Mouse (Mus musculus) NIH3T3 (cell line): ENCODE measurements around the gene Fbxl15.
A peak's percentile ranks its signal among the peaks of the same experiment; 100 is the strongest.

ENCODE experiments used
- DNase-seq: peaks from one replicate; pipeline ENCODE4 v3.0.0-alpha.2; 2012; ENCODE audit warnings: low read depth

Fbxl15 gene

DNA sequence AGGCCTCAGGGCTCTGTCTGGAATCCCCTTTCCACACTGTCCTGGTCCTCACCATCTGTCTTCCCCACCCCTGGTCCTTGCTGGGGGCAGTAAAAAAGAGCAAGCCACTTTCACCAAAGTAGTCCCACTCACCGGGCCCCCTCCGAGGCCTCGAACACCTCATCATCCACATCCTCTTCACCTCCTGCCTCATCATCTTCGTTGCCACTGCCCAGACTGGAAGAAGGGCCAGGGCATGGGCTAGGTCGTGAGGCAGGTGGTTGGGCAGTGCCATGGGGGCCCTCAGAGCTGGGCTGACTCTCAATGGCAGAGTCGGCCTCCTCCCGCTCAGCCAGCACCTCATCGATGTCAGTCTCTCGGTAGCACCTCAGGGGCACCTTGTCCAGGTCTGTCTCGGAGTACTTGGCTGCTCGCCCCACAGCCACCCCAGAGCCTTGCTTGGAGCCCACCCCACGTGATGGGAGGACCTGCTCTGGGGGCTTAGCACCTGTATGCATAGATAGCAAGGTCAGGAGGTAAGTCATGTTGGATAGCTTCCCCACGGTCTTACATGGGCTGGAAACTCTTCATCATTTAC, 4.9 kb upstream of the Fbxl15 start:
- DNase-seq = no peak

DNA sequence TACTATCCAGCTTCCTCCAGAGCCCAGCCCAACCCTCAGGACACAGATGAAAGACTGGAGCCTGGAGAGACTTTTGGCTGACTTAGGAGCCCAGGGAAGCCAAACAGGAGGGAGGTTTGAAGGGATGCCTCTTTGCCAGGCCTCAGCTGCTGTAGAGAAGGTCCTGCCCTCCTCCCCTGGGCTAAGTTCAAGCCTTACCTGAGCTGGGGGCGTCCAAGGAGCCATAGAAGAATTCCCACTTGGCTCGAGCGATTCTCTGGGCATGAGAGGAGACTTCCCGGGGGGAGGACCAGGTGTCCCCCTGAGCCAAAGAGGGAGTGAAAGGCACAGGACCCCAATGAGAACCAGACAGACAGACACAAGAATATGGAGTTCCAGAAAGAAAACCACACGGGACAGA, 4.3 kb upstream of the Fbxl15 start:
- no peak for DNase-seq

DNA sequence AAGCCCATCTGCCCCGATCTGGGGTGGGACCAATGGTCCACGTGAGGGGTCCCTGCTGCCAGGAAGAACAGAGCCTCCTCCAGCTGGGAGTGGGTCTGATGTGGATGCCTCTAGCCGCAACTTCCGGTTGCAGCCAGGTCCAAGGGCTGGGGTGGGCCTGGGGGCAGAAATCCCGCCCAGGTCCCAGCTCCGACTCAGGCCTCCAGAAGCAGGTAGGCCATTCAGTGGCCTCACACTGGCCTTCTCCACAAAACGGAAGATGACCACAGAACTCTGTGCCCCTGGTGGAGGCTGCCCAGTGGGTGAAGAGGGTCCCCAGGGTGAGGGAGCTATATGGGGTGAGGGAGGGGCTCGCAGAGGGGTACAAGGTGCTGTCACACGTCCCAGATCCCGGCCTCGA, 3.6 kb upstream of the Fbxl15 start:
- DNase-seq = no peak

DNA sequence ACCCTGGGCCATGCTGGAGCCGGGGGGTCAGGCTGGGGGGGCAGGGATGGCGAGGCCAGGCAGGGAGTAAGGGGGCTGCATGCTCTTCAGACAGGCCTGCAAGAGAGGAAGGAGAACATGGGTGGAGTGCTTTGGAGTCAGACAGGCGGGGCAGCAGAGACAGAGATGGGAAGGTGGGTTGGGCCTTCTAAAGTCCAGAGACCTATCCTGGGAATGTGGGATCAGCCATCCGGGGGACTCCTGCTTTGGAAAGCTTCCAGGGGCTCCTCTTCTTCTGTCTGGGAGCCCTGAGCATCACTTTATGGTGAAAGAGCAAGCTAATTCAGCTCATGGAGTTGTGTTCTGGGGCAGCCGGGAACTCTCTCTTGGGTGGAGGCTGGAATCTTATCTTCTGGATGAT, 3.1 kb upstream of the Fbxl15 start:
- no peak for DNase-seq

DNA sequence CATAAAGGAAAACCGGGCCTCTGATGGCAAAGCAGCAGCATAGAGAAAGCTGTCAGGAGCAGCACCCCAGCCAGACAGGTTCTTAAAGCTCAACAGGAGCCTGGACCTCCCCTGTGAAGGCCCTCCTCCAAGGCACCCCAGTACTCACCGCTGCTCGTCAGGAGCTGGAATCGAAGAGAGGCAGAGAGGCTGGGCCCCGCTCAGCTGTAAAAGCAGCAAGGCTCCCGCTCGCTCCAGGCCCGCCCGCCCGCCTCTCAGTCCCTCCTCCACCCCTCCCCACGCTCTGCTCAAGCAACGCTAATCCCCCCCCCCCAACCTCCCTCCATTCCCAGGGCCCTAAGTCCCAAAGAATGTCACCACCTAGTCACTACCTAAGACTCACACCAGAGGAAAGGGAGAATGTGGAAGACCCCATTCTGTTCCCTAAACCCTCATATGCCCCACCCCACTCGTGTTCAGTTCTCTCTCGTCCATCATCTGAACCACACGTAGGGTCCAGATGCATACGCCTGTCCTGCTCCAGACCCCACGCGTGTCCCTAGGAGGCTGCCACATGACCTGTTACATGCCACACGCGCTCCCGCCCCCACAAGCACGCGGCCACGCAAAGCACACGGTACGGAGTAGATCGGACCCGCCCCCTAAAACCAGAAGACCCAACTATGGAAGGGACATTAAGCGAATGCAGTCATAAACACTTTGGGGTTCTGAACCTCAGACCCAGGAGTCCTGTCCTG, 1.8 kb upstream of the Fbxl15 start:
- no peak for DNase-seq

DNA sequence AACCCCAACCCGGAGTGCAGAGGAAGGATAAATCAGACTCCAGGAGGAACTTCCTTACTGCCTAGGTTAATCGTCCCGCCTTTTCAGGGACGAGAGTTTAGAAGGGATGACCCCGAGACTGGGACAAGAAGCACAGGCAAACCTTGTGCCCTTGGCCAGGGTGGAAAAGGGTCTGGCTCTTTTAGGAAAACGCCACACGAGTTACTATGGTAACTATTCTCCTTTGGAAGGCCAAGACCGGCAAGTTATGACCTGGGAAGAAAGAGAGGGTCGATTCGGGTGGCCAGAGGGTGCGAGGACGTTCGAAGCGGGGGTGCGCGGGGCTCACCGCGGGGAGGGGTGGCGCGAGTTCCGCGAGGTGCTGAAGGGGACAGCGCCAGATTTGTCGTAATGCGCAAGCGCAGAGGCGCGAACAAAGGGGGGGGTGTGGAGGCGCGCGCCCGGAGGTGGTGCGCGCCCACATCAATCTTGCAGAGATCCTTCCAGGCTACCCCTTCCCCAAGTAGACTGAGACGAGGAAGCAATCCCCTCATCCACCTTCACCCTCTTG, 1.2 kb upstream of the Fbxl15 start, which contains the start of gene Psd:
TSS of gene Psd (minus strand) at position 401 of the 550 bp plus-strand sequence.
- no peak for DNase-seq

DNA sequence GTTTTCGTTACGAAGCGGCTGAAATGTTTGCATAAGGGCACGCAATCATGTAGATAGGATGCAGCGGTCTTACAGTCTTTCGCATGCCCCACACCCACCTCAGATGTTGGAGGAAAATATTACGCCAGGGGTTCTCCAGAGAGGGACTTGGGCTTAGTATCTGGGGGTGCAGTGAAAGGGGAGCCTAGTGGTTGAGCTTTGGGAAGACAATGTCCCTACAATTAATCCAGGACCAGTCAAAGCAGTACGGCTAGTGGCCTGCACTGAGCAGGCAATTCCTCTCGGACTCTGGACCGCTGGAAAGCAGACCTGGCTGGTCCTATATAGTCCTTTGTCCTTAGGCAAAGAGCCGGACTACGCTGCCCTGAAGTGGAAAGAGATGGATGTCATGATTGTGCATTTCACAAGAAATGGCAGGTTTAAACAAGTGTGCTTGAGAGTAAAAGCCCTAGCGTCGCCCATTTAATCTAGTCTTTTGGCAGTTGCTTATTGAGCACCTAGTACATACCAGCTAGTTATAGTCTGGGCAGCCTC, 386 bp upstream of the Fbxl15 start:
- no peak for DNase-seq

DNA sequence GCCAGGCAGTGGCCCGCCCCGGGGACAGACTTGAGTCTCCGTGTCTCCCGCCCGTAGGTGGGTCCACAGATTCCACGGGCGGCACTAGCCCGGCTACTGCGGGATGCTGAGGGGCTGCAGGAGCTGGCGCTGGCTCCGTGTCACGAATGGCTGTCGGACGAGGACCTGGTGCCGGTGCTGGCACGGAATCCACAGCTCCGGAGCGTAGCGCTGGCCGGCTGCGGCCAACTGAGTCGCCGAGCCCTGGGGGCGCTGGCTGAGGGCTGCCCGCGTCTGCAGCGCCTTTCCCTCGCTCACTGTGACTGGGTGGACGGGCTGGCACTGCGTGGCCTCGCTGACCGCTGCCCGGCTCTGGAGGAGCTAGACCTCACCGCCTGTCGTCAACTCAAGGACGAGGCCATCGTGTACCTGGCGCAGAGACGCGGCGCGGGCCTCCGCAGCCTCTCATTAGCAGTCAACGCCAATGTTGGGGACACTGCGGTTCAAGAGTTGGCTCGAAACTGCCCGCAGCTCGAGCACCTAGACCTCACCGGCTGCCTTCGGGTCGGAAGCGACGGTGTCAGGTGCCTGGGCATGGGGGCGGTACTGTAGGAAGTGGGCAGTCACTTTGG, 1.2 kb downstream of the Fbxl15 start:
- DNase-seq = peak; percentile 49

DNA sequence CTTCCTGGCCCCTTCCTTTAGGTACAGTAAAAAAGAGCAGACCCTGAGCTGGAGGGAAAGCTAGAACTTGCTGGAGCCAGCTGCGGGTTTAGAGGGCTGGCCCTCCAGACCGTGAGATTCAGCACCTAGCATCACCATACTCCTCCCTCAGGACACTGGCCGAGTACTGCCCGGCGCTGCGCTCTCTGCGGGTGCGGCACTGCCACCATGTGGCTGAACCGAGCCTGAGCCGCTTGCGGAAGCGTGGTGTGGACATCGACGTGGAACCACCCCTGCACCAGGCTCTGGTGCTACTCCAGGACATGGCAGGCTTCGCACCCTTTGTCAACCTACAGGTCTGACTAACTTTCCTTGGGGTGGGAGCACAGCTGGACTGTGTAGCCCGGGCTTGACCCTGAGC, 2.0 kb downstream of the Fbxl15 start:
- DNase-seq = peak; percentile 96

DNA sequence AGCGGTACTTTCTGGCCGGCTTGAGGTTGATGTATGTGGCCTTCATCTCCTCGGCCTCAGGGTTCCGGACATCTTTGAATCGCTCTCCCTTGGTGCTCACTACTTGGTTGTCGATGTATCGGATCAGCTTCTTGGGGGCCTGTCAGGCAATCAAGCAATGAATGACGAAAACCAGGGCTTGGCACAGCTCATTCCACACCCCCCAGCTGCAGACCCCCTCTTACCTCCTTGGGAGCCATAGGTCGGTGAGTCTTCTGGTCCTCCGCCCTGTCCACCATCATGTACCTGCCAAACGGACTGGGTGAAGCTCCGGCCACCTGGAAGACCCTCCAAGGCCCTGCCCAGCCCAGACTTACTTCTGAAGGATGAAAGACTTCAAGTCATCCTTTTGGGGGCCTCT, 2.7 kb downstream of the Fbxl15 start:
- no peak for DNase-seq

DNA sequence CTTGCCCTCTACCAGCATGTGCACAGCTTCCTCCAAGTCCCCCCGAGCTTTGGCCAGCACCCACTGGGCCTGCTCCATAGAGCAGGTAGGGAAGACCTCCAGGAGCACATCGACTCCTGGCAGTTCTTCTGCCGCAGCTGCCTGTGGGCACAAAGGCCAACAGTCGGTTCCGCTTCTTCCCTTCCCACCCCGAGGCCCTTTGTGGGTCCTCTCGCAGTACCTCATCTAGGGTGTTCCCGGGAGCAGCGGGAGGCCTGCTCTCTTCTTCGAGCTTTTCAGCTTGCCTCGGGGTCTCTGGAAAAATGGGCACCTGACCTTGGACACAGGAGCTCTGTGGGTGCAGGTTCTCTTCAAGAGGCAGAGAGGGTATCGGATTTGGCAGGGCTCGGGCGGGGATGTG, 3.3 kb downstream of the Fbxl15 start:
- DNase-seq = no peak

DNA sequence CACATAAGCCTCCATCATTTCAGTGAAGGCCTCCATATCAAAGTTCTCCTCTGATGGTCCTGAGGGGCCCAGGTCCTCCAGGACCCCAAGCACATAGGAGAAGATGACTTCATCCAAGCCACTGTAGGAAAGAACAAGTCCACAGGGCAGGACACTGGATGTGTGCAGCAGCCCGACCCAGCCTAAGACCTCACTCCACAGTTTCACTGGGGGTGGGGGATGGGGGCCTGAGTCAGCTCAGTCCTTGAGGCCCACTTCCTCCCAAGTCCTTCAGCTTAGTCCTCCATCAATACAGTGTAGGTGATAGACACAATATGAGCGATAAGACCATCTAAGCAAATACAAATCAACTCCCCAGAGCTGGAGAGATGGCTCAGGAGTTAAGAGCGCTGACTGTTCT, 4.0 kb downstream of the Fbxl15 start:
- no peak for DNase-seq

DNA sequence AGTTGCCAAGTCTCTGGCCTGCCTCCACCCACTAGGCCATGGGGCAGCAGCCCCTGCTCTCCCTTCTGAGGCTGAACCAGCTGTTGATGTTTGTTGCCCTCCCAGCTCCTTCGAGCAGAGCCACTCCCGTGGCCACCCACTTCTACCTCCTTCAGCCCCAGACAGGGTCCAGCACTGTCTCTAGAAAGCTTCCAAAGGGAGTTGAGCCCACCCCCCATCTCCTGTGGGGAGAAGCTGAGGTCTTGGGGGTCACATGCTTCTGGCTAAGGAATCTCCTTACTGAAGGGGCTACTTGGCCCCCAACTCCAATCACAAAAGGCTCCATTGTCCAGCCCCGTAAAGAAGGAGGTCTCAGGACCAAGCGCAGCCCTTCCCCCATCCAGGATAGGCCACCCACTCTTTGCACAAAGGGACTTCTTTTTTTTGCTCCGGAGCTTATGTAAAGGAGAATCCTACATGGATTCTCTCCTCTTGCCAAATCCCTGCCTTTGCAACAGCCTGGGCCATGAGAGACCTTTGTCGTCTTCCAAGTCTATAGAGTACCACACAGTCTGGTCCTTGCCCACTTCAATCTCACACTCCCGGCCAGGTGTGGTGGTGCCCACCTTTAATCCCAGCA, 4.8 kb downstream of the Fbxl15 start:
- DNase-seq = no peak

DNA sequence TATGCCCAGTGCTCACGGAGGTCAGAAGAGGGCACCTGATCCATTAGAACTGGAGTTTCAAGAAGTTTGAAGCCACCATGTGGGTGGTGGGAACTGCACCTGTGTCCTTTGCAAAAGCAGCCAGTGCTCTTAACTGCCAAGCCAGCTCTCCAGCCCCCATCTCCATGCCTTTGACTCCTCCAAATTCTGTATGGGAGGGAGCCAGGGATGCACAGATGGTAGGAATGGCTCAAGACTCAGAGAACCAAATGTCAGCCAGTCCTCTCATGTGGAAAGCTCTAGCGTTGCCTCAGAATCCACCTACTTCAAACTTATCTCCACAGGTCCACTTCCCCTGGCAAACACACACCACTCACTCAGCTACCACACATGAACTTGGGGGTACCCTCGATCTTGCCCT, 5.9 kb downstream of the Fbxl15 start:
- no peak for DNase-seq

DNA sequence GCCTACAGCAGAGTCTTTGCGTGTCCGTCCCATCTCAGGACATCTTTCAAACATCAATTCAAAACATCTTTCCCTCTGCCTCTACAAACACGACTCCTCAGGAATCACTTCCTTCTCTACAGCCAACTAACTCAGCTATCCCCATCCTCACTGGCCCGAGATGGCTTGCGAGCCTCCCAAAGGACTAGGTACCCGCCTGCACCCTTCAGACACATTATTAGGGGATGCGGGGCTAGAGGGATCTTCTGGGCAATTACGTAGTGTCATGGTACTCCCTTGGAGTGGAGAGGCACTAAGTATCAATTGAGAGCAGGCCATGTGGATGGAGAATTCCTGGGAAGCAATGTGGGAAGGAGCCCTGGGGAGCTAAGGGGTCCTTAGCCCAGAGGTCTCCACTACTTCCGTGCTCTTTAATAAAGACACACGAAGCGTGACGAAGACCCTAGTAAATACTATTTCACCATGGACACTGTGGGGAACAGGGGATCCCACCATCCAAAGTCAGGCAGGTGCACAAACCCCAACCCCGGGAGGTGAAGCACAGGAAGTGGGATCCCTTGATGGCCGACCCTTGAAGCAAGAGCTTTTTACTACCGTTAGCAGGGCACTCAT, 9.8 kb downstream of the Fbxl15 start:
- DNase-seq = no peak

DNA sequence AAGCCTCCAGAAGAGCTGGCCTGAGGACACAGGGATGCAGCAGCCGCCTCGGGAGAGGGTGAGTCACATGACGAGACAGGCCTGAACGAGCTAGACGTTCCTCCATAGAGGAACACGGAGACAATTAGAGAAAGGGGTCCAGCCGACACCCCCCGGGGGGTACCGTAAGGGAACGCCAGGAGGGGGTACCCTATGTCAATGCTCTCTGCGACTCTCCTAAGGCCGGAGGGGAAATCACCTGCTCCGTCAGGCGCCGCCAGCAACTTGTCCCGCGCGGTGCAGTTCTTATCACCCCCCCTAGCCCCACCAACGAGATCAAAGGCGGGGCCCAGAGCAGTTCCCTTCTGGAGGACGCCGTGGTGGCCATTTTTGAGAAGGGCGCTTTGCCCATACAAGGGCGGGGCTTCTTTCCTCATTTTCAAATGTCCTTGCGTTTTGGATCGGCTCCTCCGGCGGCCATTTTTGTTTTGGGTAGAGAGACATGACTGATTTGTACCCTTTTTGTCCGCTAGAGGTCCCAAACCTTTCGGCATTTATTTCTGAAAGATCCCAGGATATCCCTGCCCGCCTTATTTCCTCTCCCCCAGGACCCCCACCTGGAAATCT, 10.4 kb downstream of the Fbxl15 start, which contains the start of gene Cuedc2:
TSS of gene Cuedc2 (minus strand) at position 372 of the 606 bp plus-strand sequence.
- peak; percentile 99 for DNase-seq

DNA sequence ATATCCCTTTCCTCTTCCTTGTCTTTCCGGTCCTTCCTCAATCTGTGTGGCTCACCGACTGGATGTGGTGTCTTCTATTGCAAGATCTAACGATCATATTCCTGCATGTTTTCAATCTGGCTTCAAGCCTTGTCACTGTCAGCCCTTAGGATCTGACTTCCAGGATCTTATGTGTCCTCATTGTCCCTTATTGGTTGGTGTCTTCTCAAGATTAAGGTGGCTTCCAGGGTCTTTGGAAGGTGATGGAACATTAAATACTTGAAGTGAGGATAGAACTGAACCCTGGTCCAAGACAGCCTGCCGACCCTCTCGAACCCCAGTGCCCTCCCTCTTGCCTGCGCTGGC, 10.9 kb downstream of the Fbxl15 start:
- no peak for DNase-seq

DNA sequence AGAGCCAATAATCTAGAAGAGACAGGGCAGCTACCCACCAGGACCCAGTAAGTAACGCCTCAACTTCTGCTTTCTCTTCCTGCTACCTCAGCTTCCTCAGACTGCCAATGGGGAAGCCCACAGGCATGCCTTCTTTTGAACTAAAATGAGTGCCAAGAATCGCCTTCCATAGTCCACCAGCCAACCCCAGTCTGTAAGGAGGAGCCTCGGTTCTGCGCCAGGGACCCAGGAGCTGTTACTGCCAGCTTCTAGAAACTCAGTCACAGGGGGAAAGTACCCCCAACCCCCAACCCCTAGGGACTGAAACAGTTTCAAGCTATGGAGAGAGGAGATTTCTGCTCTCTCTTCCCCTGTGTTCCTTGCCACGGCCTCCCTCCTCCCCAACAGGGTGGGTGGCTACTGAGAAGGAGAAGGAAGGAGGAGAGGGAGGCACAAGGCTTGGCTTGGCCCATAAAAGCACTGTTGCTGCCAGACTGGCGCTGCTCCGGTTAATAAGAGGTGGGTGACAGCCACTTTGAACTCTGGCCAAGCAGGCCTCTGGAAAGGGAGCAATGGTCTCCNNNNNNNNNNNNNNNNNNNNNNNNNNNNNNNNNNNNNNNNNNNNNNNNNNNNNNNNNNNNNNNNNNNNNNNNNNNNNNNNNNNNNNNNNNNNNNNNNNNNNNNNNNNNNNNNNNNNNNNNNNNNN, 11.4 kb downstream of the Fbxl15 start:
- DNase-seq = peak; percentile 85

DNA sequence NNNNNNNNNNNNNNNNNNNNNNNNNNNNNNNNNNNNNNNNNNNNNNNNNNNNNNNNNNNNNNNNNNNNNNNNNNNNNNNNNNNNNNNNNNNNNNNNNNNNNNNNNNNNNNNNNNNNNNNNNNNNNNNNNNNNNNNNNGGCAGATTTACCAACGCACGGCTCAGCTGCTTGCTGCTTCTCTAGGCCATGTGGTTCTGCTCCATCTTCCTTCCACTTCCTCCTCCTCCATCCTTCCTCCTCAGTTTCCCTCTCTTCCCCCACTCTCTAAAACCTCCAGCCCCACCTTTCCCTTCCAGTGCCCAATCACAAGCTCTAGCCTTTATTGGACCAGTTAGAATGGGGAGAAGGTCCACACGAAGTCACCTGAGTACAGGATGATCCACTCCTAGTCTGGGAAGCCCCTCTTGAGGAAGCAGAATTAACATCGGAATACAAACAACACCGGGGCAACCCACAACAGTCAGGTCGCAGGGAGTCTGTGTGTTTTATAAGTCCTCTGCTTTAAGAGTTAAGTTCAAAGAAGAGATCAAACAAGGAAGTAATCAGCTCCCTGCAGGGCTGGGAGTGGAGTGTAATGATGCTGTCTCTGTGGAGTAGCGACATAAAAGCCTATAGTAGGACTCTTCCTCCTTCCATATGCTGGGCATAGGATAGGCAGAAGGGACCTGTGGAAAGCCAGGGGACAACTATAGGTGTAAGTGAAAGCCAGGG, 16.9 kb downstream of the Fbxl15 start:
- DNase-seq = no peak

DNA sequence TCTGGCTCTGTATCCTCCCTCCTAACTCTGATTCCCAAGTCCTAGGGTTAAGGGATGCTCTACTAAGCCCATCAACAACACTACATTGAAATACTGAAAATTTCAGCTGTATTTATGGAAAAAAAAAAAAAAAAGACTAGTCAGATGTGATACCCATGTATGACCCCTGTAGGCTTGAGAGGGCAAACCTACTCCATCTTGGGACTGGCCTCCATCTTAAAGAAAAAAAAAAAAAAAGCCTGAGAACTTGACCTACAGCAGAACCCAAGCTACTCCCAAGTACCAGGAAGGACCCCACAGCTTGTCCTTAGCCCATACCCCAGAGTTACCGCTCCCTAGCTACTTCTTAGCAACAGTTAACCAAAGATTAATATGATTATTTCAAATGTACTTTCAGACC, 19.2 kb downstream of the Fbxl15 start:
- no peak for DNase-seq
